Mouse (Mus musculus) ovary, postnatal 36 days (tissue): ENCODE data around the gene Lpcat2b.

Source experiments
- DNase-seq: peaks from one replicate; pipeline ENCODE4 v3.0.0; 2022; ENCODE audit warnings: low spot score, mixed read lengths

Lpcat2b gene

DNA sequence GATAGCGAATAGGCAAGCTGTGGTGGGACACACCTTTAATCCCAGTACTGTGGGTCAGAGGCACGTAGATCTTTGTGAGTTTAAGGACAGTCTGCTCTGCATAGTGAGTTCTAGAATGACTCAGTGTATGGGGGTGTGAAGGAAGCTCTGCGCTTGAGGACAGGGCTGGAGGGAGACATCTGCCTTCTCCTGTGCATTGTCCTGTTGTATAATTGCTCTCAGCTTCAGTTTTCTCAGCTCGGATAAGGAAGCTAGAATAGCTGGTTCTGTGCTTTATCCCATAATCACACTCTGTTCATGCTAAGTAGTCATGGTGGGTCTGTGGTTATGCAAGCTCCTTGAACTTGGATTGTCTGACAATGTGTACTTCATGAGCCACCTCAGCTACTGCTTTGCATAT is 17.4 kb downstream of the Lpcat2b start:
- no peak for DNase-seq

DNA sequence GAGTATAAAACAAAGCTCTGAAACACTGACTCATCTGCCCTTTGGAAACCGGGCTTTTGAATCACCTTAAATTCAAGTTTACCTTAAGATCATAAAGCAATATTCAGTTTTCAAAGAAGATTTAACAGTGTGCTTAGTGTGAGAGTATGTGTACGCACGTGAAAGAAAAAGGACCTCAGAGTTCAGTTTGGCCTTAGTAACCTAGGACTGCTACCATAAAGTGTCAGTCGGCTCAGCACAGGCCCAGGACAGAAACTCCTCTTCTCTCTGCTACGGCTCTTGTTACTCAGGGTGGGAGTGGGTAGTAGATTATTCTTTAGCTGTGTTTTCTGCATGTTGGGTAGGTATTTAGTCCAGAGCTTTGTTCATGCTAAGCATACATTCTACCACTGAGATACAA is 18.3 kb downstream of the Lpcat2b start:
- no peak for DNase-seq

- no peak for DNase-seq
These were observed 18.9 kb downstream of the Lpcat2b start for GRCm38 (mm10) chr5:107450299-107450698.

DNA sequence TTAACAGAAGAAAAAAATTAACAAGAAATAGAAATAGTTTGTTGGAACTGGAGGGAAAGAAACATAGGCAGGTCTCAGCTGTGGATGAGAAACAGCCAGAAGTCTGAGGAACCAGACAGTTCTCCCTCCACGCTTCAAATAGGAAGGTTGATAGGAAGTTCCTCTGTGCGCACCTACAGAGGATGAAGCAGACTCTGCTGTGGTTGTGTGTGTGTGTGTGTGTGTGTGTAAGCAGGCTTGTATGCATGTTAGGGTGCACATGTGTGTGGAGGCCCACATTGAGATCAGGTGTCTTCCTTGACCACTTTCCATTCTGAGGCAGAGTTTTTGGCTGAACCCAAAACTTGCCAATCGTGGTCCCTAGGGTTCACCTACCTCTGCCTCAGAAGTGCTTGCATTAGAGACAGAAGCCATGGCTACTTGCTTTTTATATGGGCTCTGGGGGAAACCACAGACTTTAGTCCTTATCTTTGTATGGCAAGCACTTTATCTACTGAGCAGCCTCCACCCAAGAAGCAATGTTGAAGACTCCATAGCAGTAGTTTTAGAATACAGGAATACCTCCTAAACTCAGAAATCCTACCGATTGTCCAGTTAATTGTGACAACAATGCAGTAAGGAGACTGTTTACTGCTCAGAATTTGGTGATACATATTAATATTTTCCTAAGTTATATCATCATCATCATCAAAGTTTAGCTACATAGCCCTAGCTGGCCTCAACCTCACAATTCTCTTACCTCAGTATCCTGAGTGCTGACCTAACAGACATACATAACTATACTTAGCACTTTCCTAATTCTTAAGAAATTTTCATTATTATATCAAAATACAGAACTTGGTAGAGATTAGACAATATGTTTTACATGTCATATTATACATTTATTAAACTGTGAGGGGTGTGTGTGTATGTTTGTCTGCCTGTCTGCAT is 31.1 kb downstream of the Lpcat2b start:
- no peak for DNase-seq

- DNase-seq, result no peak
These were observed 35.2 kb downstream of the Lpcat2b start for GRCm38 (mm10) chr5:107466501-107466900.

- no peak for DNase-seq
These were observed 35.7 kb downstream of the Lpcat2b start for GRCm38 (mm10) chr5:107467098-107467497.

DNA sequence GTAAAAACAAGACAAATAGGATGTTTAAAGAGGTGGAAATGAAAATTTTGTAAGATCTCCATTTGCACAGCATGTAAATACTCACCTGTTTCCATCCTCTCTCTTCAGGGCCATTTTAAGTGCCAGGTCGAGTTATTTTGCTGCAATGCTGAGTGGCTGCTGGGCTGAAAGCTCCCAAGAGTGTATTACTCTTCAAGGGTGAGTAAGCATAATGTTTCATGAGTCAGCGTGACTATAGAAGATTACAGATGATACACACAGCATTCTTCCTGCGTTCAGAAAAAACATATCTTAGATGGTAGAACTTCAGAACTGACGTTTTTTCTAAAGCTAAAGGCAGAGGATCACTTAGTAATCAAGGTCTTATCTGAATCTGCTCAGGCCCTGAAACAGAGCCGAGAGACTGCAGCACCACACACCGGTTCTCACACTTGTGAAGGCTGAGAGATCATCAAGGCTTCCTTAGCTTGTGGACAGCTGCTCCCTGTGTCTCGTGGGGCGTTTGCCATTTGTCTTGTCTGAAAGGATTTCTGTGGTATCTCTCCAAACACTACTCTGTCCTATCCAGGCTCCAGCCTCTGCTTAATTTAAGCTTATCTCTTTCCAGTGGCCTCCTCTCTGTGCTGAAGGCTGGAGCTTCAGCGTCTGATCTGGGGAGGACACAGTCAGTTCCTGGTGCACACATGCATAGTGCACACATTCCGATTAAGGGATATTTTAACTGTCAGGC is 39.4 kb downstream of the Lpcat2b start:
- no peak for DNase-seq

GRCm38 (mm10) chr5:107480194-107480593 is 48.8 kb downstream of the Lpcat2b start:
- no peak for DNase-seq
